Mouse (Mus musculus): ENCODE measurements around the gene Dync2h1.

Dync2h1 gene

DNA sequence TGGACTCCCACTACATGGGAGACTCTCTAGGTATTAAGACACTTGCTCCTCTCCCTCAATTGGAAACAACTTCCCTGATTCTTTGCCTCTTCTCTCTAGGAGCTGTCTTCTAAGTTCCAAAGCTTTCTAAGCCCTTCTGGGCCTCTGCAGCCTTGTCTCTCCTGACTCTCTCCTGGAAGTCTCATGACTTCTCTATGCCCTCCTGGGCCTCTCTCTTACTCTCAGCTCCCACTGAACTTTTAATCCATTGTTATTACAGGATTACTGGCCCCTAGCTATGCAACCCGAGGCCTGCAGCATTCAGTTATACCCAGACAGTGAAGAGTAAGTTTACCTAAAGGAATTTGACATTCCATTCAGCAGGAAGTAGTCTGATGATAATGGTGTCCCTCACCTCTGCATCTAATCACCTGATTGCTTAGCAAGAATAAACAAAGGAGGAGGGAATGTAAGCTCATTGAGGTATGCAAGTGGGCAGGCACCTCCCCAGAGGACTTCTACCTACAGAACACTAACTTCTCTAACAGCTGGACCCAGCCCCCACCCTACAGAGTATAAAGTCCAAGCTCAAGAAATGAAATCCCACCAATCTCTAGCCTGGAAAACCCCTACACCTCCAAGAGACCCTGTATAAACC is 256.7 kb downstream of the Dync2h1 start:
- TF ChIP-seq GATA4 (IDR thresholded peaks at IDR 0.05; ENCODE audit: insufficient replicate concordance, low read length) = no peak

- TF ChIP-seq GATA4 (IDR thresholded peaks at IDR 0.05; ENCODE audit: insufficient replicate concordance, low read length) = no peak
These were observed 270.8 kb downstream of the Dync2h1 start for GRCm38 (mm10) chr9:6913471-6913870.

GRCm38 (mm10) chr9:6901620-6902019 is 282.6 kb downstream of the Dync2h1 start:
- no peak for TF ChIP-seq GATA4 (IDR thresholded peaks at IDR 0.05; ENCODE audit: insufficient replicate concordance, low read length)

GRCm38 (mm10) chr9:6891331-6891730 is 292.9 kb downstream of the Dync2h1 start:
- TF ChIP-seq GATA4 (IDR thresholded peaks at IDR 0.05; ENCODE audit: insufficient replicate concordance, low read length) = no peak

DNA sequence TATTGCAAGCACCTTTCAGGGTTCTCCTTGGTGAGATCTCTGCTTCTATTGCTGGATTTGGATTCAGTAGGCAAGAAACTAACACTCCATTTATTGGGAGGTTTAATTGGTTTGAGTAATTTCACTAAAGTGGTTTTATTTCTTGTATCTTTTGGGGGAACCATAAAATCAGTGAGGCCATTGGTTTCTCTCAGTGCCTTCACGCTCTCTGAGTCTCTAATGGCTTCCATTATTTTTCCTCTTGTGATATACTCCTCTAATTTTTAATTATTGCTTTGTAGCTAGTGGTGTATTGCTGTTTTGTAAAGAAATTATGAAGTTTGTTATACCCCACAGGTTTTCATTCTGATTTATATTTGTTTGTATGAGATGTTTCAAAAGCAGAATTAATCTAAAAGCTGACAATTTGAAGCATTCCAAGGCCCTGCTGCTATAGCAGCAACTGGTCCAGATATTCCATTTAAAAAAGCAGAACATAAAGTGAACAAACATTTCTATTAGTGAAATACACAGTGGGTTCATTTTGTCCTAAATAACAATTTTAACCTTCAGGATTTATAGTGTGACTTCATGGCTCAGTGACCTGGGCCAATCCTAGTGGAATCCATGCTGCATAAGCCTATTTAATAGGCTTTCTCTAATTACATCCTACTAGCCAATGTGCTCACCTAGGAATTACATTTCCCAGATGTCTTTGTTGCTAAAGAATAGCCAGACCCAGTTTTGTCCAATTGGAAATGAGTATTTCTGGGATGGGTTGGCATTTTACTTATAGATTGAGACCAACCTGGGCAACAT is 302.9 kb downstream of the Dync2h1 start:
- TF ChIP-seq GATA4 (IDR thresholded peaks at IDR 0.05; ENCODE audit: insufficient replicate concordance, low read length) = no peak
